9 mouse cellular contexts compared by ENCODE assay signal in genomic region chr9:67213275-67213674, GRCm38 (mm10).
A peak's percentile ranks its signal among the peaks of the same experiment; 100 is the strongest.
DNase-seq lines count a peak whose midpoint lies in the region; ATAC-seq and TF ChIP-seq lines count a peak whose summit lies in the region.
"Had no signal": no experiment of that assay in that cellular context is flagged by ENCODE, and none has a peak within 500 bp of the region (broad histone marks: within the 10 kb centered on the region; RNA-seq: fewer than 3 reads in every experiment).

No protein-coding gene starts in this region.

- peak; percentile 16 for DNase-seq in A20 (ENCODE audit: low read depth, low spot score)
- peak; percentile 84 for DNase-seq in adrenal gland, adult 2 months
- peak; percentile 58 for DNase-seq in embryo, embryonic 11.5 days (ENCODE audit: low read depth, low spot score)
- peak; percentile 75 to 92 for DNase-seq in kidney, postnatal 36 days
- DNase-seq in liver, postnatal 0 days: peak; percentile 64
- DNase-seq in right cerebral cortex, postnatal 25 days: peak; percentile 69

- H3K4me1 ChIP-seq in heart, embryonic 11.5 days (ENCODE audit: control insufficient read depth, insufficient read depth, low read length): peaks cover 15% of the 10 kb centered on the region
- no peaks in the 10 kb centered on the region for H3K4me1 ChIP-seq in liver, postnatal 0 days (ENCODE audit: insufficient read depth)

- peak; percentile 70; the same call in 1 of the 2 replicates for ATAC-seq in heart, embryonic 11.5 days (replicated peaks; ENCODE audit: insufficient number of reproducible peaks, low FRiP score, low TSS enrichment)
- ATAC-seq in liver, postnatal 0 days: no peak
- no peak for ATAC-seq in granulocyte monocyte progenitor cell, adult 5-6 weeks (replicated peaks; ENCODE audit: poor library complexity, severe bottlenecking)

- no peak for TF ChIP-seq EP300 in liver, postnatal 0 days (IDR thresholded peaks at IDR 0.05; ENCODE audit: low read depth)

- H3K4me3 ChIP-seq in heart, embryonic 11.5 days (ENCODE audit: low read depth, low read length): no peak overlapping the region
- no peak overlapping the region for H3K4me3 ChIP-seq in liver, postnatal 0 days (ENCODE audit: low read depth, low read length)
- H3K4me3 ChIP-seq: erythroblast, embryonic 14.5 days had no signal

- no peaks in the 10 kb centered on the region for H3K9me3 ChIP-seq in heart, embryonic 11.5 days (replicated peaks; ENCODE audit: control insufficient read depth, low read length)
- no peaks in the 10 kb centered on the region for H3K9me3 ChIP-seq in liver, postnatal 0 days (ENCODE audit: low read length)

- no peaks in the 10 kb centered on the region for H3K36me3 ChIP-seq in heart, embryonic 11.5 days (ENCODE audit: control insufficient read depth, insufficient read depth, low read length)
- H3K36me3 ChIP-seq in liver, postnatal 0 days (replicated peaks; ENCODE audit: insufficient read depth, low read length): no peaks in the 10 kb centered on the region

- WGBS in heart, embryonic 11.5 days (ENCODE audit: insufficient replicate concordance): 53% methylated on average over 6 of the region's 6 CpGs
- WGBS in liver, postnatal 0 days (ENCODE audit: insufficient replicate concordance): 51% methylated on average over 6 of the region's 6 CpGs

- 0 out of 2 replicates have a peak overlapping the region, but pooled peaks have one; percentile 1 for H3K4me2 ChIP-seq in heart, embryonic 11.5 days
- no peak overlapping the region for H3K4me2 ChIP-seq in liver, postnatal 0 days (ENCODE audit: low read depth, low read length)

- H3K27me3 ChIP-seq in heart, embryonic 11.5 days (ENCODE audit: control insufficient read depth, insufficient read depth, low read length): no peaks in the 10 kb centered on the region
- no peaks in the 10 kb centered on the region for H3K27me3 ChIP-seq in liver, postnatal 0 days (ENCODE audit: insufficient read depth, low read length)

- peak; percentile 74 for TF ChIP-seq CTCF in liver, postnatal 0 days (IDR thresholded peaks at IDR 0.05; ENCODE audit: low read depth)

- H3K27ac ChIP-seq in heart, embryonic 11.5 days (ENCODE audit: low read depth, low read length): no peak overlapping the region
- no peak overlapping the region for H3K27ac ChIP-seq in liver, postnatal 0 days (ENCODE audit: low read depth)

- no peak overlapping the region for H3K9ac ChIP-seq in heart, embryonic 11.5 days (ENCODE audit: low read depth, low read length)
- H3K9ac ChIP-seq in liver, postnatal 0 days (replicated peaks): no peak overlapping the region

Comparison
In these comparisons a context has a peak if more than half of its experiments do, and no peak if none do; other contexts are left out.
1. DNase-seq: peak in every context shown above with its lines; median percentile 84 in adrenal gland, adult 2 months; 84 in kidney, postnatal 36 days; 69 in right cerebral cortex, postnatal 25 days; 64 in liver, postnatal 0 days; 58 in embryo, embryonic 11.5 days; 16 in A20.